Mouse (Mus musculus) spleen, adult 2 months (tissue): Measurements from ENCODE around the gene Gstm7.

Source experiments
- CTCF ChIP-seq: fragments of 200-500 bp; IDR thresholded peaks from 2 replicates; pipeline ENCODE4 v1.5.1; 2011; ENCODE audit warnings: mild to moderate bottlenecking, inconsistent platforms; ENCODE audit not compliant: insufficient read depth, insufficient read length, insufficient replicate concordance; ENCODE audit errors: extremely low read depth
- POLR2A ChIP-seq: fragments of 200-500 bp; IDR thresholded peaks from 2 replicates; pipeline ENCODE4 v1.6.1; 2011; ENCODE audit warnings: low read depth, low read length, inconsistent platforms

- TF ChIP-seq POLR2A (no peak), CTCF (no peak)
Measured at GRCm38 (mm10) chr3:107943239-107943990, 11.8 kb upstream of the Gstm7 start, which contains the start of gene Gstm6.
